Mouse (Mus musculus) limb, embryonic 14.5 days (tissue): ENCODE data around the gene Slc22a3. TPM values are rescaled to one million over a fixed set of nuclear protein-coding genes. Genes with fewer than 3 reads are reported as not detected.

ENCODE experiments used
- ATAC-seq: fragments of 200-750 bp; cut with Nextera tagmentation; 2 replicates; pipeline ENCODE4 v1.8.0; 2017; ENCODE audit warnings: low read depth, moderate number of reproducible peaks, moderate TSS enrichment; ENCODE audit not compliant: low FRiP score
- DNase-seq: peaks from one replicate; pipeline ENCODE4 v3.0.0-alpha.2; 2015; ENCODE audit warnings: low spot score
- H3K27ac ChIP-seq: fragments of 300-500 bp; sonication (generic); replicated peaks from 2 replicates; pipeline ENCODE4 v1.5.1; 2014; ENCODE audit warnings: low read depth, mild to moderate bottlenecking, low read length, moderate library complexity, mixed read lengths
- H3K27me3 ChIP-seq: fragments of 300-500 bp; sonication (generic); 2 replicates; pipeline ENCODE4 v1.6.1; 2014; ENCODE audit warnings: low read length, mixed read lengths; ENCODE audit not compliant: control insufficient read depth, insufficient read depth
- H3K36me3 ChIP-seq: fragments of 300-500 bp; sonication (generic); 2 replicates; pipeline ENCODE4 v1.6.1; 2014; ENCODE audit warnings: mild to moderate bottlenecking, low read length, moderate library complexity, mixed read lengths; ENCODE audit not compliant: control insufficient read depth, insufficient read depth
- H3K4me1 ChIP-seq: fragments of 300-500 bp; sonication (generic); 2 replicates; pipeline ENCODE4 v1.6.1; 2014; ENCODE audit warnings: antibody characterized with exemption, low read length, mixed read lengths; ENCODE audit not compliant: control insufficient read depth, insufficient read depth
- H3K4me2 ChIP-seq: fragments of 300-500 bp; sonication (generic); replicated peaks from 2 replicates; pipeline ENCODE4 v1.6.1; 2014; ENCODE audit warnings: low read depth, mild to moderate bottlenecking, low read length, moderate library complexity; ENCODE audit not compliant: severe bottlenecking
- H3K4me3 ChIP-seq: fragments of 300-500 bp; sonication (generic); replicated peaks from 2 replicates; pipeline ENCODE4 v1.5.1; 2014; ENCODE audit warnings: low read length
- H3K9ac ChIP-seq: fragments of 300-500 bp; sonication (generic); 2 replicates; pipeline ENCODE4 v1.6.1; 2014; ENCODE audit warnings: mild to moderate bottlenecking, low read depth, low read length, moderate library complexity; ENCODE audit not compliant: severe bottlenecking
- H3K9me3 ChIP-seq: fragments of 300-500 bp; sonication (generic); 2 replicates; pipeline ENCODE4 v1.6.1; 2016; ENCODE audit warnings: low read length; ENCODE audit not compliant: control insufficient read depth
- POLR2A ChIP-seq: fragments of 200-500 bp; IDR thresholded peaks from 2 replicates; pipeline ENCODE4 v1.8.0; 2012; ENCODE audit warnings: inconsistent platforms, mild to moderate bottlenecking, moderate library complexity, borderline replicate concordance; ENCODE audit not compliant: insufficient read depth, insufficient read length; ENCODE audit errors: extremely low read depth
- WGBS: fragments of 180-500 bp; shearing (Covaris S2); extraction: QIAGEN DNeasy Blood & Tissue Kit; methylation state at CpG from one replicate; pipeline ENCODE4 v1.1.7; 2014; 5-methylcytosine and 5-hydroxymethylcytosine counted together
- polyA plus RNA-seq, 2 experiments: library from polyadenylated mRNA; depleted of rRNA in 1 of 2; stranded (reverse) in 1 of 2; unstranded in 1 of 2; fragments of >200 nt; fragmentation: Nextera tagmentation in 1 of 2; extraction: Ambion mirVana in 1 of 2; gene quantifications; 2 replicates each; pipeline versions ENCODE4 v1.2.1 to v1.2.3; 2012 to 2014

Gene Slc22a3
- polyA plus RNA-seq, 2 experiments, result 1.5 to 2.2 TPM

DNA sequence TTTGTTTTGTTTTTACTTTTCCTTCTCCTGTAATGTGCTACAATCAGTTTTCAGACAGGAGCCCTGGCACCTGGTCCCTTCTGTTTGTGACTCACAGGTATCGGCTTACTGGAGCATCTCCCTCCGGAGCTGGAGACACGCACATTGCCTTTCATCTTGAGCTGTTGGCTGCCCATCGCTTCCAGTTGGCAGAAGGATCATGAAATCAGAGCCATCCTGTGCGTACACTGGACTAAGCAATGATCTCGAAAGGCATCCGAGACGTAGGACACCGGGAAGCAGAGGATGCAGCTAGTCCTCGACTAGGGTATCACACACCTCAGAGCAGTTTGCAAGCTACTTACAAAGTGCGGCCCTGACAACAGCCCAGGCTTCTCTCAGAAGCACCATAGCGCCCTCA lies 15.9 kb downstream of the Slc22a3 start:
- no peaks in the 10 kb centered on the region for H3K9me3 ChIP-seq
- ATAC-seq (no peak), DNase-seq (no peak)
- no peak overlapping the region for H3K4me3 ChIP-seq
- H3K9ac ChIP-seq, result no peak overlapping the region
- no peaks in the 10 kb centered on the region for H3K36me3 ChIP-seq
- no peaks in the 10 kb centered on the region for H3K4me1 ChIP-seq
- no peak overlapping the region for H3K4me2 ChIP-seq
- no peaks in the 10 kb centered on the region for H3K27me3 ChIP-seq
- WGBS, result 75% methylated on average over 12 of the region's 12 CpGs
- H3K27ac ChIP-seq, result no peak overlapping the region
- TF ChIP-seq POLR2A, result no peak

DNA sequence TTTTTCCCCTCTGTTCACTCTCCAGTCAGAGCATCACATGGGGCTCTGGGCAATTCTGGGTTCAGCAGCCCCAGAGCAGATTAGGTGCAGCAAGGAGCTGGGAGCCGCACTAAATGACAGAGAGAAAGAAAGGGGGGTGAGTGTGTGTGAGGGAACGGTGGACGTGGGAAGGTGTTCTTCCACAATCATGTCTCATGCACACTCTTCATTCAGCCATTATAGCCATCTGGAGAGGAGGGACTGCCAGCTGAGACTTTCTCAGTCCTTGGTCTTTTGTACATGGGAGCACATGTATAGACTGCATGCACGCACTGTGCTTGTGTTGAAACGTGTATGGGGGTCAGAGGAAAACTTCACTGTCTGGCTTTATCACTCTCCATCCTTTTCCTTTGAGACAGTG lies 17.6 kb downstream of the Slc22a3 start:
- no peaks in the 10 kb centered on the region for H3K9me3 ChIP-seq
- no peaks in the 10 kb centered on the region for H3K27me3 ChIP-seq
- WGBS, result 83% methylated on average over 5 of the region's 5 CpGs
- no peak for TF ChIP-seq POLR2A
- no peak overlapping the region for H3K4me2 ChIP-seq
- H3K4me3 ChIP-seq, result no peak overlapping the region
- DNase-seq, result no peak
- no peaks in the 10 kb centered on the region for H3K36me3 ChIP-seq
- no peak overlapping the region for H3K9ac ChIP-seq
- H3K27ac ChIP-seq, result no peak overlapping the region
- ATAC-seq, result no peak
- H3K4me1 ChIP-seq, result no peaks in the 10 kb centered on the region

DNA sequence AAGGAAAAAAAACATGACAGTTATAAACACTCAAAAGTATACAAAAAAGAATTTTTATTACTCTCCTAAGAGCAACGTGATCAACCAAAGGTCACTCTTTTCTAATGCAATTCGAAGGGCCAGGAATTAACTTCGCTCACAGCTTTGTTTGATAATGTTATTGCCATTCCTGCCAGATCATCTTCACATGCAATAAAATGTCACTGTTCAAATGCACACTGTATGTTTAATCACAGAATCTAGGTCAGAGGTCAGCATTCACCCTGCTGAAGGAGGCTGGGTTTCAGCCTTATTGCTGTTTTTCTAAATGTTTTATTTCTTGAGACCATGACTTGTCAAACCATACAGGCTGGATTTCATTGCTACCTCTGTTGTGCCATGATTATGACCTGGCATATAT lies 21.8 kb downstream of the Slc22a3 start:
- Histone ChIP-seq H3K27ac (no peak overlapping the region), H3K4me1 (no peaks in the 10 kb centered on the region), H3K27me3 (no peaks in the 10 kb centered on the region), H3K4me2 (no peak overlapping the region), H3K4me3 (no peak overlapping the region), H3K9me3 (no peaks in the 10 kb centered on the region), H3K36me3 (no peaks in the 10 kb centered on the region), H3K9ac (no peak overlapping the region)
- no peak for DNase-seq
- no peak for TF ChIP-seq POLR2A
- ATAC-seq, result no peak
- WGBS, result 86% methylated on average over 3 of the region's 3 CpGs

DNA sequence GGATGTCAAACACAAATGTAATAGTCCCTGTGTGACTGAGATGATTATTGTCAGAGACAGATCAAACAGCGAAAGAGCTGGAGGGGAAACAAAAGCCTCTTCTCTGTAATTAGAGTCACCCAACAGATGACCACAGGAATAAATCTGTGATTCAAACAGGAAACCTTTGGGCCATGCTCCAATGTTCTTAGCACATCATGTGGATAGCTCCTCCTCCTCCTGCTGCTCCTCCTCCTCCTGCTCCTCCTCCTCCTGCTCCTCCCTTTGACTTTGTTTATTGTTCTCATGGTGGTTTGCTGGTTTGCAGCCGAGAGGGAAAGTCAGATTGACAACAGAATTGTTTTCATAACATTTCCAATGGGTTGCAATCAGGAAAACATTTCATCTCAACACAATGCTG lies 28.1 kb downstream of the Slc22a3 start:
- Histone ChIP-seq H3K4me3 (no peak overlapping the region), H3K27ac (no peak overlapping the region), H3K4me2 (no peak overlapping the region), H3K9ac (no peak overlapping the region), H3K36me3 (no peaks in the 10 kb centered on the region), H3K27me3 (no peaks in the 10 kb centered on the region), H3K4me1 (no peaks in the 10 kb centered on the region), H3K9me3 (no peaks in the 10 kb centered on the region)
- ATAC-seq (no peak), DNase-seq (no peak)
- 51% methylated on average over 2 of the region's 2 CpGs for WGBS
- no peak for TF ChIP-seq POLR2A

DNA sequence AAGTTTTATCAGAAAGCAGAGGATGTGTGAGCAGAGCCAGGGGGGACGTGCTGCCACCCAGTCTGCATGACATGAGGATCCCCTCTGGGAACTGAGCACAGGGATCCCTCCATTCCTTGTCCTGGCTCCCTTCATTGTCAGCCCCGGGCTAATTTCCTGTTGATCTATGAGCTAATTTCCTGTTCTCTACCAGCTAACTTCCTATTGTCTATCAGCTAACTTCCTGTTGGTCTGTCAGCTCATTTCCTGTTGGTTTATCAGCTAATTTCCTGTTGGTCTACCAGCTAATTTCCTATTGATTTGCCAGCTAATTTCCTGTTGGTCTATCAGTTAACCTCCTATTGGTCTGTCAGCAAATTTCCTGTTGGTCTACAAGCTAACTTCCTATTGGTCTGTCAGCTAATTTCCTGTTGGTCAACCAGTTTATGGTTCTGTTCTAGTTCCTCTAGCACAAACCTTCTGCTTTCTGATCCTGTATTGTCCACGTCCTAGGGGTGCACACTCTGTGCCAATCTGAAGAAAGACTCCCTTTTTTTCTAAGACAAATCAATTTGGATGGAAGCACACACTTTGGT lies 32.9 kb downstream of the Slc22a3 start:
- Histone ChIP-seq H3K9me3 (no peaks in the 10 kb centered on the region), H3K9ac (no peak overlapping the region), H3K4me2 (no peak overlapping the region), H3K27ac (no peak overlapping the region), H3K4me1 (no peaks in the 10 kb centered on the region), H3K4me3 (no peak overlapping the region), H3K36me3 (no peaks in the 10 kb centered on the region), H3K27me3 (no peaks in the 10 kb centered on the region)
- no peak for ATAC-seq
- TF ChIP-seq POLR2A, result no peak
- no peak for DNase-seq
- 67% methylated on average over 3 of the region's 3 CpGs for WGBS

DNA sequence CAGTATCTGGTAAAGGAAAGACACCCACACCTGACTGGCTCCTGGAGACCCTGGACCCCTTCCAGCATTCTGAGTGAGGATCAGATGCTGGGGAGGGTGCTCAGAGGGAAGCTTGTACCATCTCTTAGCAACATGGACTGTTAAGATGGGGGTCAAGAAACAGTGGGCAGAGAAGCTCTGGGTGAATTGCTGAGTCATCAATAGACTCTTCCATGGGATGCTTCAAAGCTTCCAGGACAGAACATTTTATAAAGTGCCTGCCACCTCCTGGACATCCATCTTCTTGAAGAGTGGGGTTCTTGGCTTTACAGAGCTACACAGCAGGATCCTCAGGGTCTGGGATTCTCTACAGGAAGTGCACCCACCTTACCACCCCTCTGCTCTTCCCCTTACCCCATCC lies 35.0 kb downstream of the Slc22a3 start:
- ATAC-seq, result no peak
- DNase-seq, result no peak
- Histone ChIP-seq H3K4me1 (no peaks in the 10 kb centered on the region), H3K4me3 (no peak overlapping the region), H3K9me3 (no peaks in the 10 kb centered on the region), H3K36me3 (no peaks in the 10 kb centered on the region), H3K27ac (no peak overlapping the region), H3K27me3 (no peaks in the 10 kb centered on the region), H3K4me2 (no peak overlapping the region), H3K9ac (no peak overlapping the region)
- no peak for TF ChIP-seq POLR2A
